Mouse (Mus musculus) C2C12 (cell line): ENCODE results near the gene Gm28308. TPM values are rescaled to one million over a fixed set of nuclear protein-coding genes. Genes with fewer than 3 reads are reported as not detected.

ENCODE experiments used
- H3K27me3 ChIP-seq: one replicate; pipeline ENCODE4 v1.6.1; 2011; ENCODE audit not compliant: control insufficient read depth, insufficient read depth, insufficient read length
- H3K36me3 ChIP-seq: one replicate; pipeline ENCODE4 v1.6.1; 2011; ENCODE audit not compliant: control insufficient read depth, insufficient read depth
- H3K4me3 ChIP-seq: one replicate; pipeline ENCODE4 v1.5.1; 2011; ENCODE audit warnings: mild to moderate bottlenecking, control low read depth; ENCODE audit not compliant: poor library complexity, insufficient read depth, severe bottlenecking
- H3K79me2 ChIP-seq: one replicate; pipeline ENCODE4 v1.6.1; 2011; ENCODE audit not compliant: control insufficient read depth, insufficient read depth
- H3K79me3 ChIP-seq: one replicate; pipeline ENCODE4 v1.6.1; 2011; ENCODE audit warnings: low read depth, control low read depth
- H3ac ChIP-seq: one replicate; pipeline ENCODE3; 2011; ENCODE audit warnings: low read depth; ENCODE audit not compliant: control insufficient read depth, insufficient read length
- CEBPB ChIP-seq: IDR thresholded peaks from one replicate; pipeline ENCODE4 v1.6.1; 2011; ENCODE audit warnings: low read depth, mild to moderate bottlenecking, control low read depth, moderate library complexity
- CTCF ChIP-seq: IDR thresholded peaks from one replicate; pipeline ENCODE4 v1.5.1; 2011; ENCODE audit not compliant: control insufficient read depth, insufficient read depth, insufficient read length
- FOSL1 ChIP-seq: IDR thresholded peaks from one replicate; pipeline ENCODE4 v1.8.0; 2011; ENCODE audit warnings: mild to moderate bottlenecking, low read length; ENCODE audit not compliant: poor library complexity, insufficient read depth, severe bottlenecking
- MAX ChIP-seq: IDR thresholded peaks from one replicate; pipeline ENCODE4 v1.6.1; 2011; ENCODE audit warnings: mild to moderate bottlenecking, control low read depth
- MYOD1 ChIP-seq: IDR thresholded peaks from one replicate; pipeline ENCODE4 v1.6.1; 2011; ENCODE audit warnings: low read depth; ENCODE audit not compliant: control insufficient read depth, insufficient read length
- MYOG ChIP-seq: IDR thresholded peaks from one replicate; pipeline ENCODE4 v1.6.1; 2011; ENCODE audit not compliant: control insufficient read depth, insufficient read length; ENCODE audit errors: extremely low read depth
- USF1 ChIP-seq: IDR thresholded peaks from one replicate; pipeline ENCODE4 v1.6.1; 2011; ENCODE audit warnings: low read depth, mild to moderate bottlenecking, control low read depth, moderate library complexity
- polyA plus RNA-seq: library from polyadenylated mRNA; unstranded; fragments of >200 nt; fragmentation: generic; extraction: Trizol; gene quantifications from one replicate; pipeline ENCODE4 v1.2.1, GENCODE M21; 2012; ENCODE audit warnings: missing spikeins

The Gm28308 gene
- polyA plus RNA-seq, 1 experiment, result 0.75 TPM

DNA sequence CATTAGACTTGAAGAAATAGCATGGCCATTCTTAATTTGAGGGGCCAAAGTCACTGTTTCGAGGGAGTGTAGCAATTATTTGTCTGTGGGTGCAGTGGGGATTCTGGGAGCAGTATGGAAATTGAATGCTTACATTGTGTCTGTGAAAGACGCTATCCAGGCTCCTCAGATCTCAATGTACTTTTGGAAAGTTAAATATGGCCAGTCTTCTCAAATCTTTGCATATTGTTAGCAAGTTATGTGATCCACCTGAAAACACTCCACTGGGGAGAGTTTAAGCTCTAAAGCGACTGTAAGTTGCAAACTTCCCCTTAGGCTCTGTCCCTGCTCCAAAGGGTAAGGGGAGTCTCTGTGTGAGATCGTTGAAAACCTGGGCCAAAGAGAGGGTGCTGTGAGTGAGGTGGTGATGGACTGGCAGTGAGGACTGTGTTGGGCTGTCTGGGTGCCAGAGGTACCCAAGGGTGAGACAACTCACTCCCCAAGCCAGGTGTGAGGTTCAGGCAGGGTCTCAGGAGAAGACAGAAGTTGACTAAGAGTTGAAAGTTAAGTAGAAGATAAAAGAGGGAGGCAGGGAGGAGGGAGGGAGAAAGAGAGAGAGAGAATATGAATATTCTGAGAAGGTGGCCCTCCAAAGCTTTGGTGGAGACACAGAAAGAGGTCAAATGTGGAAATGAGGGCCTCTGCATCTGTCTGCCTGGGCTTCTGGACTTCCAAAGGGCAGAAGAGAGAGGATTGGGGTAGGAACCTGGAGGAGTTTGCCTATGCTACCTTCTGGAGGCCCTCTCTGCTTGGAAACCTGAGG lies 6.1 kb downstream of the Gm28308 start:
- Histone ChIP-seq H3K79me2 (peaks cover 53% of the 10 kb centered on the region), H3K36me3 (peaks cover 36% of the 10 kb centered on the region), H3K79me3 (peaks cover 31% of the 10 kb centered on the region), H3ac (no peak overlapping the region), H3K4me3 (no peak overlapping the region), H3K27me3 (no peaks in the 10 kb centered on the region)
- TF ChIP-seq CEBPB, result no peak
- no peak for TF ChIP-seq CTCF
- TF ChIP-seq USF1, result no peak
- no peak for TF ChIP-seq MYOD1
- TF ChIP-seq MAX, result no peak
- TF ChIP-seq FOSL1, result no peak
- no peak for TF ChIP-seq MYOG

DNA sequence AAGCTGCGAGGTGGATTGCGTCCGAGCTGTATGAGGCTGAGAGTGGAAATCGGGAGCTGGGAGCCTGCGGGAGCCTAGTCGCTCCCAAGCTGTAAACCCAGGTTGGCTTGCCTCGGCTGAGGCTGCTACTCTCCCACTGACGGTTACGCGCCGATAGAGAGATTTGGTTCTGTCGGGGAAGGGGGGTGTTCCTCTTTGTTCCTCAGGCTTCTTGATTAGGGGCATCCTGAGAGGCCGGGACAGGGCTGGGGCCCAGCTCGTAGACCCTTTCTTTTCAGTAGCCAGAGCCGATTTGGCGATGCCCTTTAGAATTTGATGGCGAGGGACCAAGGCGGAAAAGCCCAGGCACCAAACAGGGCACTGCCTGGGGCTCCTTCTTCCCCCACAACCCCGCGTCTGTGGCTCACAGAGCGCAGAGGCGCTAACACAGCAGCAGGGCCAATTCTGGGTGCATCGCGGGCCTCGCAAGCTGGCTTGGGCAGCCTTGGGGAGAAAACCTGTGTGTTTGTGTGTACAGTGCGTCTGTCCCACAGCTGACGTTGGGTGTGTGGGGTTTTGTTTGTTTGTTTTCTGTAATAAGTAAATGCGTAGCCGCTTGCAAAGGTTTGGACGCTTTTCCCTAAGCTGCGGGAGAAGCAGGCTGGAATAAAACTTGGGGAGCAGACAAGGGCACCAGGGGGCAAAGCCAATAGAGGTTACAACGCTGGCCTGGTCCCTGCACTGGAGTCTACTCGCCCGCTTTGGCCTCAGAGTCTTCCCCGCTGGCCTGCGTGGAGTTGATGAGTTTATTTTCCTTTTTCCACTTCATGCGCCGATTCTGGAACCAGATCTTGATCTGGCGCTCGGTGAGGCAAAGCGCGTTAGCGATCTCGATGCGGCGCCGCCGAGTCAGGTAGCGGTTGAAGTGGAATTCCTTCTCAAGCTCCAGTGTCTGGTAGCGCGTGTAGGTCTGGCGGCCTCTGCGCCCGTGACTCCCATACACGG lies 7.2 kb downstream of the Gm28308 start:
- Histone ChIP-seq H3K4me3 (no peak overlapping the region), H3K36me3 (peaks cover 36% of the 10 kb centered on the region), H3K27me3 (no peaks in the 10 kb centered on the region), H3ac (no peak overlapping the region), H3K79me3 (peaks cover 21% of the 10 kb centered on the region), H3K79me2 (peaks cover 41% of the 10 kb centered on the region)
- TF ChIP-seq FOSL1 (no peak), MAX (no peak), USF1 (no peak), MYOG (no peak), CTCF (no peak), CEBPB (no peak), MYOD1 (no peak)

GRCm38 (mm10) chr6:52205221-52205620 lies 7.9 kb downstream of the Gm28308 start:
- peaks cover 41% of the 10 kb centered on the region for H3K36me3 ChIP-seq
- TF ChIP-seq MYOG (no peak), CEBPB (no peak), CTCF (no peak)
- H3ac ChIP-seq, result no peak overlapping the region
- no peak overlapping the region for H3K4me3 ChIP-seq
- peaks cover 34% of the 10 kb centered on the region for H3K79me2 ChIP-seq
- no peaks in the 10 kb centered on the region for H3K27me3 ChIP-seq
- peaks cover 16% of the 10 kb centered on the region for H3K79me3 ChIP-seq

GRCm38 (mm10) chr6:52204050-52204752 lies 8.9 kb downstream of the Gm28308 start, which contains the start of gene Hoxa5:
Hoxa5 (minus strand) TSS chr6:52204587.
- Histone ChIP-seq H3K4me3 (no peak within 1 kb of the TSS), H3K36me3 (peaks cover 46% of the 10 kb centered on the region), H3K27me3 (no peaks in the 10 kb centered on the region), H3K79me2 (peaks cover 24% of the 10 kb centered on the region), H3ac (no peak within 1 kb of the TSS), H3K79me3 (peaks cover 6% of the 10 kb centered on the region)
- TF ChIP-seq MYOG (no peak), USF1 (no peak), MAX (no peak), FOSL1 (no peak), CEBPB (no peak), CTCF (no peak), MYOD1 (no peak)

GRCm38 (mm10) chr6:52203371-52204049 lies 9.6 kb downstream of the Gm28308 start:
- TF ChIP-seq CEBPB (no peak), FOSL1 (no peak), USF1 (no peak)
- Histone ChIP-seq H3ac (no peak overlapping the region), H3K36me3 (peaks cover 46% of the 10 kb centered on the region), H3K79me3 (peaks cover 2% of the 10 kb centered on the region), H3K27me3 (no peaks in the 10 kb centered on the region), H3K4me3 (no peak overlapping the region), H3K79me2 (peaks cover 17% of the 10 kb centered on the region)
